Mouse (Mus musculus): Measurements from ENCODE around the gene Clybl.

Clybl gene

DNA sequence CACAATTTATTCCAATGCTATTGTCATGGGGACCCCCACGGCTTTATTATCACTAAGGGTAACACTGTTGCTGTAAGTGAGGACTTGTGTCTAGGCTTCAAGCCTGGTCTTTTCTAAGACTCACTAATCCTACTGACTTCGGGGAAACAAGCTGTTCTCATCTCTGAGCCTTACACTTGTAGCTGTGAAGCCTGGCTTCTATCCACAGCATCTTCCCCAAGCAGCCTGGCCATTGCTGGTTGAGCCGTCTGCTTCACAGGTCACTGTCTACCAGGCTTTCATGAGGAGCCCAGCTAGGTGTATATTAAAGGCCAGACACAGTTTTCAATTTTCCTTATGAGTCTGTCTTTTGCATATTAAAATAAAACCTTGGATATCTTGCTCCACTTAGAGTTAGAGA lies 177.1 kb downstream of the Clybl start:
- DNase-seq (ENCODE audit: low spot score in 2 of 2): no peak

DNA sequence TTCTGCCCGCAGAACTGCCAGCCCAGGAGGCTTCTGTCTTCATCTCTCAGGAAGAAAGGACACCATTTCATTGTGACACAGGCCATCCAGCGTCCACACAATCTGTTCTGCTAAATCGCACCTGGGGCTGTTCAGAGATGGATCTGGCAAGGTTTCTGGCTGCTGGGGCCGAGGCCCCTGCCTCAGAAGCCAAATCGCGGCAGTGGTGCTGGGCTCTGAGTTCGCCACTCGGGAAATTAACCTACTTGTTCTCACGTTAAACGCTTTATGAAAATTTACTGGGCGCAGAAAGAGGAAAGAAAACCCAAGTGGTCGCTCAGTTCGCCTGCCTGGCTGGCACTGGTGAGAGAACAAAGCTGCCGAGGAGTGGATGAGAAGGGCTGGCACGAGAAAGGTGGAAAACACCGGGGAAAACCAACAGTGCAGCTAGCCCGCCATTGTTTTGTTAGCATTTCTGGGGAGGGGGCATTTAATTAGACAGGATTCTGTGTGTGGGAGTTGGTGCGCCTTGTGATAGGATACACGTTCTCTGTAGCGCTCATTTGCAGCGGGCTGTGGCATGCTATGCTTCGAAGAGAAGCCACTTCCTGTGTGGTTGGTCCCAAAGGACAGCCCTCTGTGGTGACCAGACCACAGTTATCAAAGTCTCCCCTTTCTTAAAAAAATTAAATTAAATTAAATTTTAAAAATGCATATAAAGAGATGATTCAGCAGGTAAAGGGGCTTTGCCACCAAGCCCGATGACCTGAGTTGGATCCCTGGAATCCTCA lies 177.8 kb downstream of the Clybl start:
- no peak for DNase-seq (ENCODE audit: low spot score in 2 of 2)

DNA sequence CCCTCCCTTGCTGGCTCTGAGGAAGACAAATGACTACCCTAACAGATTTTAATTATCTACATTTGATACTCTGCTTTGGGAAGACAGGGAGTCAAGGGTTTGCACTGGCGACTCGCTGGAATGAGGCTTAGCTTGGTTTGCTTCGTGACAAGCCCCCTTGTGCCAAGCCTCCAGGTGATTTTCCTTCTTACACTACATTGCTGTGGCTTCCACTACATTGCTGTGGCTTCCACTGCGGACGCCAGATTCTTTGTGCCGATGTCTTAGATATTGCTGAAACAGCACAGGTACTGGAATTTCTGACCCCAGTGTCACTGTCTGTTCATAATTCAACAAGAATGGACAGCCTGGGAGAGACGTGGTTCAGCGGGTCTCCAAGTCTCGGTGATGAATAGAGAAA lies 180.3 kb downstream of the Clybl start:
- DNase-seq (ENCODE audit: low spot score in 2 of 2): no peak

DNA sequence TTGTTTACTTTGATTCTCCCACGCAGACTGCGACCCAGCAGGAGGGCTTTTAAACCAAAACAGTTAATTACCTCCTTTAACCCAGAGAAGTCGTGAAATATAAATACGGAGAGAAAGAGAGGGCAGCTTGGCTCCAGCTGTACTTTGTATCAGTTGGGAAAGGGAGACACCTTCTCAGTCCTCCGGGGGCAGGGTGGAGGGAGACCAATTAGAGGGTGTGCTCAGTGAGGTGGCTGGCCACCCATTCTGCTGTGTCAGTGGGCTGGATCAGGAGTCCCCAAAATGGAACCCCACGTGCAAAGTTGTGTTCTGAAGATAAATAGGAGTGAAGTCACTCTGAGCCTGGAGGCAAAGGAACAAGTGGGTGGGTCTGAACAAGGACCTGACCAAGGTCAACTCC lies 181.7 kb downstream of the Clybl start:
- DNase-seq (ENCODE audit: low spot score in 2 of 2): no peak

DNA sequence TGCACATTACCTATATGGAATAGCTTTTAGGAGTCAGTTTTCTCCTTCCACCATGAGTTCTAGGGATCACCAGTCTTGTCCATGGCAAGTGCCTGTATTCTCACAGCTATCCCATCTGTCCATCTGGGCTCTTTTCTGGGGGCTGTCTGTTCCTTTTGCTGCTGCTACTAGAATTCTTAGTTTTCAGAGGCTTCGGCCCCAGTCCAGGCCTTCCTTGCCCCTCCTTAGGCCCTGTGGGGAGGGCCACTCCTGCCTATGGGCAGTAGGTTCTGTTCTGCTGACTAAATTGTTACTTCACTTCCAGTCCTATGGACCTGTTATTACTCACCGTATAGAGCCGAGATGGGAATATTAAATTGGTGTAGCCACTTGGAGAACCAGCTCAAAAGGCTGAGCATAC lies 182.5 kb downstream of the Clybl start:
- DNase-seq (ENCODE audit: low spot score in 2 of 2): no peak

DNA sequence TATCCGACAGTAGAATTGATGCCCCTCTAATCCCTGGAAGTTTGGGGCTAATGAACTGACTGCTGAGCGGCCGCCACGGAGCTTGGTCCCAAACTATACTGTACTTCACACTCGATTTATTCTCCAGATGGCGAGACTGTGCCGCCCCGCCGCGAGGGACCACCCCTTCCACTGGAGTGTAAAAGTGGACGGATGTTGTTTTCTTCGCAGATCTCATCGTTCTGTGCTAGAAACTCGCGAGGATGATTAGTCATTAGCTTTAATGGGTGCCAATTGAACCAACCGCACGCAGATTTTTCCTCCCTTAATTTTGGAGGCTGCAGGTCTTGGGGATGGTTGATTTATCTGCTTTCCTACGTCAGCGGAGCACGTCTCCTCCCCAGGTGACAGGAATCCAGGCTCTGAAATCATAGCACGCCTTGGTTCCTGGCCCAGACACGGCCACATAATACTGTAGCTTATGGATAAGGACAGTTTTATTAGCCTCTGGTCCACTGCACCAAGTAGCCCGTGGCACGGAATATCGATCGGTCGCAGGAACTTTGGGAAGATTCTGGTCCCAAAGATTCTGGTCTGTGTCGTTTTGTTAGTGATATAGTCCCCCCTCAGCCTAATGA lies 185.9 kb downstream of the Clybl start:
- DNase-seq (ENCODE audit: low spot score in 2 of 2): no peak

DNA sequence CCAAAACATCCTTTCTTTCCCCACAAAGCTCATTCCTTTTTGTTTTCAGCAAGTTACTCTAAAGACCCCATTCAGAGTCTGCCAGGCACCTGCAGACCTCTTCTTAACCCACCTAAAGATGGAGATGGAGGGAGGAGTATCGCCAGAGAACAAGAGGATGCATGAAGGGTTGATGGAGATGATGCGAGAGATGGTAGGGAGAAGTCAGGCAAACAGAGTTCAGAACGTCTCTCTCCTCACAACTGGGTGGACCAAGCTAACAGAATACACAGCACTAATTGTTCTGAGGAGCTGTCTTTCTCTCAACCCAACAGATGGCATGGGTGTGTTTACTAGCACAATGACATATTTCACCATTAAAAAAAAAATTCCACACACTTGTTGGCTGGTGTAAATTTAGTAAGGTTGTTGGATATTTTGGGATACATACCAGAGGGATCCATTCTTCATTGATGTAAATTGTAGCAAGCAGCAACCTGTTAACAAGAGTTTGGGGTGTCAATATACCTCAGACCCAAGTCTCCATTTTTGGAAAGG lies 186.4 kb downstream of the Clybl start:
- DNase-seq (ENCODE audit: low spot score in 2 of 2): no peak

DNA sequence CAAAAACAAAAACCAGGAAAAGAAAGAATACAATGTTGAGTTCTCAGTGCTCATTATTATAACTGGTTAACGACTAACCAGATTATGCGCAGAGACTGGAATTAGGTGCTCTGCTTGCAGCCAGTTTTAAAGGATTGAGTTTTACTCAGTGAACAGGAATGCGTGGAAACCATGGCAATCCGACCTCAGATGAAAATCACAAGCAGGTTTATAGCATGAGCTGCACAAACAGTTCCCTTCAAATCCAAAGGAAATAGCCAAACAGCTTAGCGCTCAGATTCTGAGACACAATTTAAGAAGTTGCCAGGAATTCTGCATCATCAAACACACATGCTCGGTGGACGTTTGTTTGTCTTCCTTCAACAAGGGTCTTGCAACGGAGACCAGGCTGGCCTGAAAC lies 187.0 kb downstream of the Clybl start:
- no peak for DNase-seq (ENCODE audit: low spot score in 2 of 2)

DNA sequence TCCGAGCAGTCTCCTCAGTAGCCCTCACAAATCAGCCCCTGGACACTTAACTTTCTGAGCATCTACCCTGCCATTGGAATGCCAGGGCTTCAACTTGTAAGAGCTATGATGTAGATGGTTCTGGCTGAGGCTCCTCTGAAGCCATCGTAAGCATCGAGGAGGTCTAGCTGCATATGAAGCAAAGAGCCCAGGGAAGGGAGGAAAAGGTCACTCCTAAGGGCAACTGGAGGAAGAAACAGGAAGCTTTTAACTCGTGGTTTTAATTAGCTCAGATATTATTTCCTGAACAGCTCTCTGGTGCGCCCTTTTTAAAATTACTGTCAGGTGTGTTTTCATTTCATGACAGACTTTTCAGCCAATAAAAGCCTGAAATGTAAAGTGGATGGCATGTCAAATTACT lies 190.5 kb downstream of the Clybl start:
- DNase-seq (ENCODE audit: low spot score in 2 of 2): no peak

DNA sequence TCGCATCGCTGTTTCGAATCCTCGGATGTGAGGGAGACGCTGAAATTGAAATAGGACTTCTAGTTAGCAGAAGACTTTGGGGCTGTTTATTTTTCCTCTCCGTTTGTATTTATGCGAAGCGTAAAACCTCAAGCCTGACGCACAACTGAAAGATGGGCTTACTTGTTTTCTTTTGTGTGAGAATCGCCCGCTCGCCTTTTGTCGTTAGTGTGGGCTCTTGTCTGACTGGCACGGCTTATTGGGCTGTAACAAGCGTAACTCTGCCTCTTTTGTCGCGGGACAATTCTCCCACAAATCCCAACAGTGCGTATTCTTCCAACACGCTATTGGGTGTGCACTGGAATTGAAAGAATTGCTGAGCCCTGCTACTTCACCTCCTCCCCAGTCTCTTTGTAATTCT lies 192.0 kb downstream of the Clybl start:
- no peak for DNase-seq (ENCODE audit: low spot score in 2 of 2)

DNA sequence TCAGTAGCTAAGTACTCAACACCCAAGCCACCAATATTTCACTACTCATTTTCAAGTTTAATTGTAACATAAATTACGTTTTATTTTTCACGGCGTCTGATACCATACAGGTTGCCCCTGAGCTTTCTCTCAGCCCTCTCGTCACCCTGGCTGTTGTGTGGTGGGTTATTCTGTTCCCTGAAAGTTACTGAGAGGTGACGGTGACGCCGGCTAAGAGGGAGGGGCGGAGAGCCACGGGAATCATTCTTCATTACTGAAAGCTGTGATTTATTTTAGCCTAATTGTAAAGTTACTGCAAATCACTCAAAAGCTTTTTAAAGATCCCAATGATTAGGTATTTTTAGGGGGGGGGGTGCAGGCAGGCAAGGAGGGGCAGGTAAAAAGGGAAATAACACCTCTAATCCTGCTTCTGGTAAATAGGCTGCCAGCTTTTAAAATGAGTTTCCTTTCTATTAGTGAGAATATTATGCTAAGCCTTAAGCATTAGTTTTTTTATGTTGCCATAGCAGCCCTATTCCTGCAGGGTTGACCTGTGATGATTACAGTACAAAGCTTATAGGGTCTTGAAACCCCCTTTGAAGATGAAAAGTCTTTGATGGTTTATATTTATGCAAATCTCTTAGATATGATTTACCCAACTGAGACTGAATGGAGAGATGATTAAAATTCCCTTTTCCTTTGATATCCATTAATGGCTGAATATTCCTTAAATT lies 192.9 kb downstream of the Clybl start:
- no peak for DNase-seq (ENCODE audit: low spot score in 2 of 2)

DNA sequence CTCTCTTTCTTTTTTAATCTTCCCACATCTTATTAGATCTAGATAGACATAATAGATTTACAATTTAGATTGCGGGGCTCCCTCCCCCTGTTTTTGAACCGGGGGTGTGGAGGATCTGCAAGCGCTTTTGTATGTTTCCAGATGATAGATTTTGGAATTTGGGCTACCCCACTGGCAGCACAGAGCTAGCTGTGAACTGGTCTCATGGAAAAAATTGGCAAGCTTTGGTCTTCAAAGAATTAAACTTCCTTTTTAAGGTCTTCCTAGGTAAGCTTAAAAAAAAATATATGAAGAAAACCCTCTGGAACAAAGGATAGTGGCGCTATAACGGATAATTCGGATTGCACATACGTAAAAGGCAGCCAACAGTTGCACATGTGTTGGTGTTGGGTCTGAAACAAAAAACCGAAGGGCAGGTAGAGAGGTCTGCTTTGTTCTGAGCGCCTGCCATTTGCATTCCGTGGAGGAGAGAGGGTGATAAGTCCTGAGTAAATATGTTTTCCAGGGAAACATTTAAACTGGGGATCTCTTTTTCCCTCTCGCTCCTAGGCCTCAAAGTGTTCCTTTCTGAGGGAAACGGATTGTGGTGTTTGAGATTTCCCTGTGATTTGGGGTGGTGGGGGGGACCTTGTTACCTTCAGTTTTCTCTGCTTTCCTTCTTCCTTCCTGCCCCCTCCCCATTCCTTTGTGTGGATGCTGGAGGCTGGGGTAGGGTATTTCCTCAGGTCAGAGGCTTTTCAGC lies 193.7 kb downstream of the Clybl start:
- no peak for DNase-seq (ENCODE audit: low spot score in 2 of 2)

DNA sequence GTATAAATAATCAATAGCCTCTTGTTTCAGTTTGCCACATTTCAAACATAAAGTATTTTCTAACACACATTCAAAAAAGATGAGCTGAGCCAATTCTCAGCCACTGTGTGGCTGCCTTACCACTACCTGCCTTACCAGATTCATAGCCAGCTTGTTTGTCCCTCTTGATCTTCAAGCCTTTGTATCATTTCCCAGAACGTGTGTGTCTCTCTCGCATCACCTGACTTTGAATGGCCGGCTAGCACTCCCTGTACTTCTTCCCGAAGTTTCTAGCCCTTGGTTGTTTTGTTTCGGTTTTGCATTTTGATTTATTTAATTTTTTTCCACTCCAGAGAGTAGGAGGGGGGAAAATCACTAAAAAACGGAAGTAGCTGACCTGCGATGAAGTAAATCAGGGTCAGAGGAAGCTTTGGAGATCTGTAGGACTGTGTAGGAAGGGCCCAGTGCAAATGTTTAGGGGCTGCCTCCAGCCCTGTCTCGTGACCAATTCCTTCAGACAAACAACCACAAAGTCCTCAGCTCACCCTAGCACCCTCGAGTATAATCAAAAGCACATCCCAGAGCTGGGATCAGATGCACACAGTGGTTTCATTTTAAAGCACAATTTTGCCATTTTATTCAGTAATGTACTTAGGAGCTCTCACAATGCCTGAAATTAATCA lies 195.1 kb downstream of the Clybl start:
- DNase-seq (ENCODE audit: low spot score in 2 of 2): no peak

DNA sequence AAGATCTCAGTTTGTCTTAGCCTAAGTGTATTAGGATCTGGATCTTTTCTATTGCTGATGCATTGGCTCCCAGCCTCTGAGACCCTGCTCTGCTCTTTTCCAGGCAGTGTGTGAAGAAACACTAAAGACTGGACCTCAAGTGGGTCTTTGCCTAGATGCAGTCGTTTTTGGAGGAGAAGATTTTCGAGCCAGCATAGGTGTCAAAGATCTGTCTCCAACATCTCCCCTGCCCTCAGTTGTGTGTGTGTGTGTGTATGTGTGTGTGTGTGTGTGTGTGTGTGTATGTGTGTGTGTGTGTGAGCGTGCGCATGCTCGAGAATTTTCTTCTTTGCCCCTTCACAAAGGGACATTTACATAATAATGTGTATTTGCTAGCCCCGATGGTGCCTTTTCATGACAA lies 196.2 kb downstream of the Clybl start:
- no peak for DNase-seq (ENCODE audit: low spot score in 2 of 2)

DNA sequence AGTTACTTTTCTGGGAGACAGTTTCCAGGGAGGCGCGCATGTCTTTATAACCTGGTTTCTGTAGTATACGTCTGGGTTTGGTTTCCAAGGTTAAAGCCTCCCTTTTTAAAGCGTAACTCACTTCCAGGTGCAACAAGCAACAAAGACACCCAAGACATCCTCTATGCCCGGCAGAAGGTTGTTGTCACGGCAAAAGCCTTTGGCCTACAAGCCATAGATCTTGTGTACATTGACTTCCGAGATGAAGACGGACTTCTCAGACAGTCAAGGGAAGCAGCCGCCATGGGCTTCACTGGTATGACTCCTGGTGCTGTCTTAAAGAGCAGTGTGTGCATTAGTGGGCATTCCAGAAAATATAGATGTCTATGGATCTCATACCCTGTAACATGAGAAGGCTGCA lies 197.6 kb downstream of the Clybl start:
- DNase-seq (ENCODE audit: low spot score in 2 of 2): no peak

DNA sequence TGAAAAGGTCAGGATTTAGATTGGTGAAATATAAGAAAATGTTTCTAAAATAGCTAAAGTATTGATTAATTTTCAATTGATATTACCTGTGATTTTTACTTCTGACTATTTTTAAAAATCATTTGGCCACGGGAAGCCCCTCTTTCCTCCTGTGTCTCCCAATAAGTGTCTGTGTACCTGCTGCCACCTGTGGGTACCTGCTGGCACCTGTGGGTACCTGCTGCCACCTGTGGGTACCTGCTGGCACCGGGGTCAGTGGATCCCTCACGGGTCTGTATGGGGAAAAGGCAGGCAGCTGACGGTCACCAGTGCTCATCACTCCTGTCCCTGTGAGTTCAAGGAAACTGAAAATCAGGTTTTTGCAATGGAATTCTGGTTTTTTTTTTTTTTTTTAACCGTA lies 198.5 kb downstream of the Clybl start:
- DNase-seq (ENCODE audit: low spot score in 2 of 2): no peak

DNA sequence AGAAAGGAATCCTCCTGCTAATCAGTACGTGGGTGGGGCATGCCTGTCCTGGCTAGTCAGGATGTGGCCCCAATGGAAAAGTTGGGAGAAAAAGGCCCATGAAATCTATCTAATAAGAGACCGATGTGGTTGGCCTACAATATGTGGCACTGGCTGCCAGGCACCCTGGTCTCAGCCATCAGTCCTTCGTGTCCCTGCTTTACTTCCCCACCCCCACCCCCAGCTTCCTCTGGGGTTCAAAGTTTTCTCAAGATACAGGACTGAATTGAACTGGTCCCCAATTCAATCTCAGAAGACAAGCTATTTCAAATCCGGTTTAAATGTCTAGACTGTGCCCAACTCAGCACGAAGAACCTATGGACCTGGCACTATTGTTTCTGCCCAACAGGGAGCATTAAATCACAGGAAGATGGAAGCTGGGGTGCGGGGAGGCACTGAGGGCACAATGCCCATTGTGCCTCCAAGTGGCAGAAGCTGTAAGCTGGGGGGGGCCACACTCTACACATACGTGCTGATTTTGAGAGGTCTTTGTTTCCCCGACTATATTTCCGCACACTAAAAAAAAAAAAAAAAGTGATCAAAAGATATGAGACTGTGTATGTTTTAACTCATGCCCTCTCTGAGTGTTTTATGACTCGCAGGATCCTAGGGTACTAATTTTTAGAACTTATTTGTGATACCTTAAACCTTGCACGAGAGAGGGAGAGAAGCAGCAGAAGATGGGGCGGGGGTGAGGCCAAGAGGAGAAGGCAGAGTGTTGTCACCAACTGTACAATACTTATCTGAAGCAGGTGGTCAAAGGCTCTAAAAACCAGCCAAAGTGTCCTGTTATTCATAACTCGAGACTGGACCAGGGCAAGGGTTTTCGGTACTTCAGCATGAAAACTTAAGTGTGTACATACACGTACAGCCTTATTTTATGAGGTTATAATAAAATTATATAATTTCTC lies 199.7 kb downstream of the Clybl start:
- no peak for DNase-seq (ENCODE audit: low spot score in 2 of 2)

DNA sequence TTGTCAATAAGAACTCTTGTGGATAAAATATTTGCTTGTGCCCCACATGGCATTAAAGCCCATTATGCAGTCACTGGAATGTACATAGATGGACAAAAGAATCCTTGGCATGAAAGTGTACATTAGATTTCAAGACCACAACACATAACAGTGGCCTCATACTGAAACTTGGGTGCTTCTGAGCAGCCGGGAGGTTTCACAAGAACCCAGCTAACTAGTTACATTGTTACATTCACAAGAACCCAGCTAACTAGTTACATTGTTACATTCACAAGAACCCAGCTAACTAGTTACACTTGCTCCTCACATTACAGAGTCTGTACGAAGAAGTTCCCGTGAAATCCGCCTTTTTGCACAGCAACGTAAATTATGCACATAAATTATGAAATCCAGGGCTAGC lies 200.8 kb downstream of the Clybl start:
- DNase-seq (ENCODE audit: low spot score in 2 of 2): no peak

DNA sequence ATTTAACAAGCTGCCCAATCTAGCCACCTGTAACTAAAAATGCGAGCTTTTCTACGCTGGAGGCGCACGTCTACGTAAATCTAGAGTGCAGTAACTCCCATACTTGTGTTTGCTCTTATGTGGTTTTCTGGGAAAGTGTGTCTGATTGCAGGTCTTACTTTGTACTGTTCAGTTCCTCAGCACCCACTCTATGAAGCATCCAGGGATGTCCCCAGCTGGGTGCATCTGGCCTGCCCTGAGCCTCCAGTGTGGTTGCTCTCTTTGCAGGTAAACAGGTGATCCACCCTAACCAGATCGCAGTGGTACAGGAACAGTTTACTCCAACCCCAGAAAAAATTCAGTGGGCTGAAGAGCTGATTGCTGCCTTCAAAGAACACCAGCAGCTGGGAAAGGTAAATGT lies 202.4 kb downstream of the Clybl start:
- no peak for DNase-seq (ENCODE audit: low spot score in 2 of 2)

DNA sequence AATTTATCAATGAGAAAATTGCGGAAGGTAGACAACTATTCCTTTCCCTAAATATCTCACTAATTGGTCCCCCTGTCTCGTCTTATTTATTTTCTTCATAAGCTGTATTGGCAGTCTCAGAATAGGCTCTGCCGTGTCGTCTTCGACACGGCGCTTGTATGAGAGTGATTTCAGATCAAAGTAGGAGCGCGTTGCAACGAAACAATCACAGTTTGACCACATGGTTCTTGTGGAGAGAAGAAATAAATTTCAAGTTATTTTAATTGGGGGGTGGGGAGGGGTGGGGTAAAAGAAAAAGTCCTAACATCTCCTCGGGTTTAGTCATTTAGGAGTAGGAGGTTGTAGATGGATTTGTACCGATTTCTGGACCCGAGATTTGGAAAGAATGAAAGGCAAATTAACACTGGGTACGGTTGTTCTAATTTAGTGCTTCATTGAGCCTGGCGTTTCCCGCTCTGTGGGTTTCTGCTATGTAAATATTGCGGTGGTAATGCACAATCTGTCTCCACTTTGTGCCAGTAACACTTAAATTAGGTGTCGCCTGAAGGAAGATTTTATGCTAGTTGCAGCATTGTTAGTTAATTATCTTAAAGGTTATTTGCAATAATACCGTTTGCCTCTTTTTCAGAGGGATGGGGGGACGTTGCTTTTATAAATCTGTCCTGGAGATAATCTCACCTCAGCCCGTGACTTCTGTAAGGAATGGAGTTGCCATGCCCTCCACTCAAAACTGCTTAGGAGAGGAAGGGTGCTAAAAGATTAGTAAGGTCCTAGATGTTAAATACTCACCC lies 203.1 kb downstream of the Clybl start:
- no peak for DNase-seq (ENCODE audit: low spot score in 2 of 2)

Data from right cerebral cortex, postnatal 10 days (tissue).